Mouse (Mus musculus) urinary bladder, postnatal 0 days (tissue): ENCODE results near the gene Cdh13. TPM values are rescaled to one million over a fixed set of nuclear protein-coding genes. Genes with fewer than 3 reads are reported as not detected.

Source experiments
- polyA plus RNA-seq: library from polyadenylated mRNA; unstranded; fragments of >200 nt; fragmentation: Nextera tagmentation; extraction: Ambion mirVana; gene quantifications from 2 replicates; pipeline ENCODE4 v1.2.1, GENCODE M21; 2015

Gene Cdh13
- 13.0 and 19.1 TPM in 2 replicates for polyA plus RNA-seq

DNA sequence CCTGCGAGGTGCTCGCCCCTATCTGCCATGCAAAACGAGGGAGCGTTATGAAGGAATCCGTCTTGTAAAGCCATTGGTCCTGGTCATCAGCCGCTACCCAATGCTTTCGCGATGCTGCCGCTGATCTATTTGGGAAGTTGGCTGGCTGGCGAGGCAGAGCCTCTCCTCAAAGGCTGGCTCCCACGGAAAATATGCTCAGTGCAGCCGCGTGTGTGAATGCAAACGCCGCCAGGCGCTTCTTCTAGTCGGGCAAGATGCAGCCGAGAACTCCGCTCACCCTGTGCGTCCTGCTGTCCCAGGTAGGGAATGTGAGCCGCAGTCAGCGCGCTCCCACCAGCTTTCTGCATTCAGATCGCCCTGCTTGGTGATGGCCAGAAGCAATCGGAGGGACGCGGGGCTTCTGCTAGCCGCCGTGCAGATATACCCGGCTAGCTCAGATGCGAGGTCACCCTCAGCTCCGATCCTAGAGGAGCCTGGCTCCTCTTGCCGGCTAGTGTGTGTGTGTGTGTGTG lies at the start of gene Cdh13:
Cdh13 (plus strand) TSS at position 134 of the 512 bp plus-strand sequence.

DNA sequence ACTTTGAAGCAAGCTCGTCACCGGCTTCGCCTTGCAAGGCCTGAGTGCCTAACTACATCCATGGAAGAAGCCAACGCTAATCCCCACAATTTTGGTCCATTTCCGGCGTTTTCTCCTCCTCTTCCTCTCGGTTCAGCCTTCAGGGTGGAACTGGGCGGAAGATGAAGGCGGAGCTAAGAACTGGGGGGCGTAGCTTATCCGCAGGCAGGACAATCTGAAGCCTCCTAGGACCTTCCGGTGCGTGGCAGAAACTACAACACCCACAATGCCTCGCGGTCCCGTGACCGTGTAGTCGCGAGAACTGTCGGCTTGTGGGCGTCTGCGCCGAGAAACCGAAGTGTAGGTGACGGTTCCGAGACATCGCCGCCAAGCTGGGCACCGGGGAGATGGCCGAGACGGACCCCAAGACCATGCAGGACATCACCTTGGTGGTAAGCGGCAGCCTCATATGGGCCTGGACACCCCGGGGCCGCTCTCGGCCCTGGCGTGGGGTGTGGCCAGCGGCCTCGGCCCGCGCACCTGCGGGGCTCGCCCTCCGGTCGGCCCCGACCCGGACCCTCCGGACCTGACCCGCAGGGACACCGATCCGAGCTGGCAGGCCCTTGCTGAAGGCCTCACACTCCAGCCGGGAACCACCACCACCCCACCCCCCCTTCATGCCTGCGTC lies 1060.8 kb downstream of the Cdh13 start, which contains the start of gene Hsbp1:
Hsbp1 (plus strand) TSS at position 299 of the 667 bp plus-strand sequence.

